Mouse (Mus musculus) ES-Bruce4 (cell line): ENCODE results near the gene Gas7. TPM values are rescaled to one million over a fixed set of nuclear protein-coding genes. Genes with fewer than 3 reads are reported as not detected.

Source experiments
- H3K27ac ChIP-seq: 2 replicates; pipeline ENCODE4 v1.5.1; 2012; ENCODE audit warnings: low read length, inconsistent platforms; ENCODE audit not compliant: insufficient read depth
- H3K27me3 ChIP-seq: 2 replicates; pipeline ENCODE4 v1.6.1; 2012; ENCODE audit warnings: mild to moderate bottlenecking, low read length, inconsistent platforms; ENCODE audit not compliant: control insufficient read depth, poor library complexity, insufficient read depth, severe bottlenecking
- H3K36me3 ChIP-seq: 2 replicates; pipeline ENCODE4 v1.6.1; 2012; ENCODE audit warnings: inconsistent platforms, mild to moderate bottlenecking, low read length, moderate library complexity; ENCODE audit not compliant: control insufficient read depth, poor library complexity, insufficient read depth, severe bottlenecking
- H3K4me1 ChIP-seq: one replicate; pipeline ENCODE4 v1.8.1; 2011; ENCODE audit warnings: low read length; ENCODE audit not compliant: control insufficient read depth, insufficient read depth
- H3K4me3 ChIP-seq: 2 replicates; pipeline ENCODE4 v1.5.1; 2011; ENCODE audit warnings: low read depth, mild to moderate bottlenecking, low read length
- H3K9ac ChIP-seq: 2 replicates; pipeline ENCODE4 v1.6.1; 2012; ENCODE audit warnings: low read depth, mild to moderate bottlenecking, inconsistent platforms; ENCODE audit not compliant: poor library complexity, severe bottlenecking
- H3K9me3 ChIP-seq: replicated peaks from 2 replicates; pipeline ENCODE4 v1.6.1; 2012; ENCODE audit warnings: mild to moderate bottlenecking, low read length, inconsistent platforms; ENCODE audit not compliant: control insufficient read depth, poor library complexity, insufficient read depth, severe bottlenecking
- CTCF ChIP-seq: IDR thresholded peaks from one replicate; pipeline ENCODE4 v1.8.1; 2011; ENCODE audit warnings: low read depth, low read length
- EP300 ChIP-seq: IDR thresholded peaks from 2 replicates; pipeline ENCODE4 v1.6.1; 2011; ENCODE audit warnings: low read depth, low read length; ENCODE audit not compliant: insufficient read depth
- POLR2A ChIP-seq: IDR thresholded peaks from one replicate; pipeline ENCODE4 v1.8.1; 2011; ENCODE audit warnings: low read length; ENCODE audit not compliant: insufficient read depth
- polyA plus RNA-seq: library from polyadenylated mRNA; stranded (reverse); fragments of >200 nt; gene quantifications from 2 replicates; pipeline ENCODE4 v1.2.4, GENCODE M21; 2011; ENCODE audit warnings: low read depth; ENCODE audit not compliant: missing spikeins, insufficient read depth, insufficient read length

Gene Gas7
- polyA plus RNA-seq, 1 experiment = 2.3 TPM

DNA sequence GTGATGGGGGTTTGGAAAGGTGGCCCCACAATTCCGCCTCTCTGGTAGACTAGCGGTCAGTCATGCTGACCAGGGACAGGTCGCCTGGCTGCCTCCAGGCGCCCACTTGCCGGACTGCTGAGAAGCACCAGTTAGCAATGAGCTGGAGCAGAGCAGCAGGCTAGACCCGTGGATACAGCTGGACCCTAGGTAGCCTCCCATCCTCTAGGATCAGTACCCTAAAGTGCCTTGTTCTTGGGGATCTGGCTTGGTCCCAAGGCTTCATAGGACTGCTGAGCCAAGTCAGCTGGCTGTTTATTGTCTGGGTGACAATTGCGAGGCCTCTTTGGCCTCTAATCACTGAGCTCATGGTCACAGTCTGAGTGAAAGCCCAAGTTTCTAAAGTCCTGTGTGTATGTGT, 792 bp downstream of the Gas7 start:
- Histone ChIP-seq H3K4me3 (peak overlapping the region; percentile 94), H3K9me3 (no peaks in the 10 kb centered on the region), H3K36me3 (no peaks in the 10 kb centered on the region), H3K4me1 (no peaks in the 10 kb centered on the region), H3K27ac (no peak overlapping the region), H3K9ac (peak overlapping the region; percentile 82), H3K27me3 (peaks cover 10% of the 10 kb centered on the region)
- TF ChIP-seq EP300 (no peak), POLR2A (no peak), CTCF (no peak)

DNA sequence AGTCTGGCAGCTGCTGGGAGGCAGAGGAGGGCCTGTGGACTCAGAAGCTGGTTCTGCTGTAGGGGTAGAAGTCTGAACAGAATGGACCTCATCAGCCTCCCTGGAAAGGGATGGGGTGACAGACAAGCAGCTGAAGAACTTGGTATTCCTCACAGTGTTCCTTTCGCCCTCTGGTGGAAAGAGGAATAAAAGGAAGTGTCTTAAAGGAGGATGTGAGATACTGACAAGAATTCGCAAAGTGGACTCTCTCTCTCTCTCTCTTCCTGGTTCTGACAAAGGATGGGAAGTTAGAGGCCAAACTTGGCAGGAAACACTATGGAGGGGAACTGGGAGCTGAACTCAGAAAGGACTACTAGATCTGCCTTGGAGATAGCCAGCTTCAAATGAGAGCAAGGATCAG, 2.9 kb downstream of the Gas7 start:
- Histone ChIP-seq H3K4me1 (no peaks in the 10 kb centered on the region), H3K27me3 (peaks cover 10% of the 10 kb centered on the region), H3K4me3 (no peak overlapping the region), H3K9me3 (no peaks in the 10 kb centered on the region), H3K9ac (no peak overlapping the region), H3K36me3 (no peaks in the 10 kb centered on the region), H3K27ac (no peak overlapping the region)
- TF ChIP-seq POLR2A (no peak), EP300 (no peak), CTCF (no peak)

DNA sequence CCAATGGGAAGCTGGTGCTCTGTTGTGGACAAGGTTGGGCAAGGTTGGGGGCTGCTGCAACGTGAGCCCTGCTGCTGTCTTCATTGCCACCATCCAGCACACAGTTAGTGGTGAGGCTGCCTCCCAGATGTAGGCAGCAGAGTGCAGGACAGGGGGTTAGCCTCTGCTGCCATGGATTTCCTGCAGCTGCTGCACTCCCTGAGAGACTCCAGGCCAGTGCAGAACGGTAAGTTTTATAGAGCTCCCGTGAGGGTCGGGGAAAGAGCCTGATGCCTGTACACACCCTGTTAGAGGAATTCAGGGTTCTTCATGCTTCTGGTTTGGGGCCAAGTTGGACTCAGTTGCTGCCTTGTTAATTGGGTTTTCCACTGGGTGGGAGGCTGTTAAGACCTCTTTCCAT, 11.9 kb downstream of the Gas7 start:
- Histone ChIP-seq H3K9me3 (no peaks in the 10 kb centered on the region), H3K9ac (no peak overlapping the region), H3K27me3 (no peaks in the 10 kb centered on the region), H3K36me3 (no peaks in the 10 kb centered on the region), H3K4me3 (no peak overlapping the region), H3K27ac (no peak overlapping the region), H3K4me1 (no peaks in the 10 kb centered on the region)
- TF ChIP-seq EP300 = no peak
- TF ChIP-seq CTCF = no peak
- no peak for TF ChIP-seq POLR2A

DNA sequence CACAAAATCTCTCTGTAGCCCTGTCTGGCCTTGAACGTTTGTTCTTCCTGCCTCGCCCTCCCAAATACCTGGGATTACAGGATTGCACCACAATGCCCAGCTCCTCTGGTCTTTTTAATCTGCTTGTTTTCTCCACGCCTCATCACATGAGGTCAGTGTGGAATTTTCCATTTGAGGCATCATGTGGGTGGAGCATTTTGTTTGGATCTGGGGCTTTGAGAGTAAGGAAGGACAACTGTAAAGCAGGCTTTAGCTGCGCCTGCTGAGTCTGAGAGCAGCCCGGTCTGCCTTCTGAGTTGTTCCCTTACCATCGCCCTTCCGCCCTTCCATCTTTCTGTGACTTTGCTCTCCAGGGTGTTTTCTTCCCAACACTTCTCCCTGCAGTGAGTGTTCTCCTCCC, 13.6 kb downstream of the Gas7 start:
- no peaks in the 10 kb centered on the region for H3K36me3 ChIP-seq
- no peaks in the 10 kb centered on the region for H3K4me1 ChIP-seq
- H3K27ac ChIP-seq = no peak overlapping the region
- no peak overlapping the region for H3K4me3 ChIP-seq
- no peak overlapping the region for H3K9ac ChIP-seq
- H3K27me3 ChIP-seq = no peaks in the 10 kb centered on the region
- TF ChIP-seq EP300 = no peak
- no peak for TF ChIP-seq POLR2A
- TF ChIP-seq CTCF = no peak
- no peaks in the 10 kb centered on the region for H3K9me3 ChIP-seq

DNA sequence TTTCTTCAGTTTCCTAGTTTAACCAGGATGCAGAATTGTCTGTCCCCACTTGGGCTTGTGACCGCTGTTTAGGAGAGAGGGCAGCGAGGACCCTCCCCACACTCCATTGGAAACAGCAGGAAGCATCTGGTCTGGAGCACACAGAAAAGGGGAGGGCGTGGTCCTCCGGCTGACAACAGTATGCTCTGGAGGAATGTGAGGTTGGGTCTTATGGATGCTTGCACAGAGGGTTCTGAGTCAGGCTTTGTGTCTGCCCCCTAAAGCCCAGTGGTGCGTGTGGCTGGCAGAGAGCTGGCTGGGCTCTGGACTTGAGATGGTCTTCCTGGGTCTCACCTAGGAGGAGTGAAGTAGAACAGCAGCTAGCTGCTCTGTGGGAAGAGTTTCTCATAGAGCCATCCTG, 19.4 kb downstream of the Gas7 start:
- no peaks in the 10 kb centered on the region; the same call in 1 of the 2 replicates for H3K9me3 ChIP-seq
- H3K27ac ChIP-seq = no peak overlapping the region
- H3K4me1 ChIP-seq = no peaks in the 10 kb centered on the region
- TF ChIP-seq POLR2A (no peak), EP300 (no peak), CTCF (no peak)
- no peaks in the 10 kb centered on the region for H3K27me3 ChIP-seq
- no peak overlapping the region for H3K4me3 ChIP-seq
- no peak overlapping the region for H3K9ac ChIP-seq
- no peaks in the 10 kb centered on the region for H3K36me3 ChIP-seq

DNA sequence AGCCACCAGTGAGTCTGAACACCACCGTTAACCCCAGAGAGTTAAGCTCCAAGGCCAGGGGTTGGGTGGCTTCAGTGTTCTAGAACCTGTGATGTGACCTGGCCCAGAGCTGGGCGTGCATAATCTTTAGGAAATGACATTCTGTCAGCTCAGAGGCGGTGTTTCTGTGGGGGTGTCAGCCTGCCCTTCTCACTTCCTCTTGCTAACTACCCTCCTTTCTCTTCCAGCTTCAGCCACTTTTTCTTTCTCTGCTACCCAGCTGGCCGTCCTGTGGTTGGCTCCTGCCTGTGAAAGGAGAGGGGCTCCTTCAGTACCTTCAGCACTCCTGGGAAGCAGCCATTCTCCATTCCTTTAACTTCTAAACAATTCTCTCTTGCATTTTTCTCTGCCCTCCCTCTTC, 24.3 kb downstream of the Gas7 start:
- Histone ChIP-seq H3K9ac (no peak overlapping the region), H3K27ac (no peak overlapping the region), H3K27me3 (no peaks in the 10 kb centered on the region), H3K36me3 (no peaks in the 10 kb centered on the region), H3K9me3 (no peaks in the 10 kb centered on the region; the same call in 1 of the 2 replicates), H3K4me3 (no peak overlapping the region), H3K4me1 (no peaks in the 10 kb centered on the region)
- TF ChIP-seq CTCF = no peak
- TF ChIP-seq EP300 = no peak
